Mouse (Mus musculus): ENCODE results near the gene Canx.
"Not testable (repeated sequence)": the region's sequence is repeated elsewhere in the genome, so short reads cannot be mapped to it uniquely, and the experiment has no call there.

Gene Canx

DNA sequence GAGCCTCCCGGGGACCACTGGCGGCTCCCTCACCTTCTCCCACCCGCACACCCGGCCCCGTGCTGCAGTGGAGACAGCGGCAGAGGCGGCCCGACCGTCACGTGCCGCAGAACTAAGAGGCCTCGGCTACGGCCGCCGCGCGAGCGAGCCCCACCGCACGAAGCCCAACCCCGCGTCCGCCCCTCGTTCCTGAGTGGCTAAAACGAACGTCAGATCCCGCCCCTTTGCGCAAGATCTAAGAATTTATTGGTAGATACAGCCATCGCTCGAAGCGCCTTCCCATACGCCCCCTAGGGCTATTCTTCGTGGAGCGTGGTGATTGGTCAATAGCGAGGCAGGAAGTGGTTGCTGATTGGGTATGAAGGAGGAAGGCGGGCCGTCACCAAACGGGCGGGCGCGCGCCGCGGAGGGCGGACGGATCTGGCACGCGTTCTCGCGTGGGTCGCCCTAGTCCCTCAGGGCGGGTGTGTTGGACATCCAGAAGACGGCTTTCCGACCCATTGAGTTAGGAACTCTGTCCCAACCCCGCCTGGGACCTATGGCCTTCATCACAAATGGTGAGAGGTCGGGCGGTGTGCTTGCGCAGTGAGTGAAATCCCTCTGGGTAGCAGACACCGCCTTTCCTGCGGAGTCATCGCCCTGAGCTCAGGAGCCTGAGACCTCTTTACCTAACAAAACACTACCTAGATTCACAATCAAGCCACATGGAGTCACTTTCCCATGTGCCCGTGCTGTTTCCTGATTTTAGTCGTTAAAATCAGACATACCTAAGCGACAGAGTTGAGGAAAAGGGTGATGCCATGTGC, at the start of gene Canx:
Canx (minus strand) TSS at position 178 of the 806 bp plus-strand sequence.
- peak; percentile 97 for DNase-seq (ENCODE audit: extremely low read depth, low read depth)

DNA sequence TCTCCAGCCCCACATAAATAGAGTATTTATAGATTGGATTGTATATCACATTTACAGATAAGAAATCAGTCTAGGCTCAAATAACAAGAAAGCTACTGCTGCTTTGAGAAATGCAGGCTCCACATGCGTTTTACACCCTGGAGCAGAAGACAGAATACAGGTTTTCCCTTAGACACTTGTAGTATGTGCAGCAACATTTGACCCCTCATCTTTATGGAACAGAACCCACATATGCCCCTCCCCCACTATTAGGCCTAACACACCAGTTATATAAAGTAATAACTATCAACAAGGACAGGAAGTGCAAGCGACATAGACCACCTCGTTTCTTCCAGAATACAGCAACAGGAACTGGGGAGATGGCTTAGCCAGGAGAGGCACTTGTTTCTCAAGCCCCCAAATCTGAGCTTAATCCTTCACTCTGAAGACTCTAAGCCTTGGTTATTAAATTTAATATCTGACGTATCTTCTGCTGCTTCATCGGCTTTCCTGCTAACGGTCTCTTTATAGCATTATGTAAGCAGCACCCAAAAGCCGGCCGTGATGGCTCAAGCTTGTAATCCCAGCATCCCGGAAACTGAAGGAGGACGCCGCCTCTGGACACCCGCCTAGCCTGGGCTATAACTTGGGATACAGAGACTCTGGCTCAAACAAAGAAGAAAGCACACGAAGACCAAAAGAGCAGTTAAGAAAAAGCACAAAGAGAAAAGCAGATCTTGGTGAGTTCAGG, 49.0 kb upstream of the Canx start:
- no peak for DNase-seq (ENCODE audit: extremely low read depth, low read depth)

DNA sequence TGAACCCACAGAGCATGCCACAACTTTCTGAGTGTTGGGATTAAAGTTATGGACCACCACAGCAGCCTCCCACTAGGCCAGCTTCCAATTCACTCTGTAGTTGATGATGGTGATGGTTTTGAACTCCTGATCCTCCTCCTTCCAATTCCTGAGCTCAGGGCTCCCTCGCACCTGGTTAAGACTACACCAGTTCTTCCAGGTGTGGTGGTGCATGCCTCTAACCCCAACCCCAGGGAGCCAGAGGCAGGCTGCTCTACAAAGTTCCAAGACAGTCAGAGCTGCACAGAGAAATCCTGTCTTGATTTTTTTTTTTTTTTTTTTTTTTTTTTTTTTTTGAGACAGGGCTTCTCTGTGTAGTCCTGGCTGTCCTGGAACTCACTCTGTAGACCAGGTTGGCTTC, 48.1 kb upstream of the Canx start:
- DNase-seq (ENCODE audit: extremely low read depth, low read depth) = no peak

DNA sequence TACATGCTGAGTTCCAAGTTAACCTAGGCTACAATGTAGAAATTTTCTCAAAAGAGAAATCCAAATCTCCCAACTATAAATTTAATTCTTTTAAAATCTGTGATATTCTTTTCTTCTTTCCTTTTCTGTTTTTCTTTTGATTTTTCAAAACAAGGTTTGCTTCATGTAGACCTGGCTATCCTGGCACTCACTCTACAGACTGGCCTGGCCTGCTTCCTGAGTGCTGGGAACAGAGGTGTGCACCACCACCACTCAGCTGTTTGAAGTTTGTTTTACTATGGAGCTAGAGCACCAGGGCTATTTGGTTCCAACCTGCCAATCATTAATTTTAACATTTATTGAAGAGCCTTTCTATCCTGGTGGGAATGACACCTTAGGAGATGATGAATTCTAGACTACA, 47.6 kb upstream of the Canx start:
- DNase-seq (ENCODE audit: extremely low read depth, low read depth) = no peak

DNA sequence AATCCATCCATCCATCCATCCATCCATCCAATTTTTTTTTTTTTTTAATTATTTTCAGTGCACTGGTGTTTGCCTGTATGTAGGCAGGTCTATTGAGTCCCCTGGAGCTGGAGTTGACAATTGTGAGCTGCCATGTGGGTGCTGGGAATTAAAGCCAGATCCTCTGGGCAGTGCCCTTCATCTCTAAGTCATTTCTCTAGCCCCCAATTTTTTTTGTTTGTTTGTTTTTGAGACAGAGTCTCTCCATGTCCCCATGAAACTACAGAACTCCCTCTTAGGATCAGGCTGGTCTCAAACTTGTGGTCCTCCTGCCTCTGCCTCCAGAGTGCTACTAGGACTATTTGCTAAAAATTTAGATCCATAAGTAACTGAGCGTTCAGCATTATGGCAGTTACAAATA, 46.4 kb upstream of the Canx start:
- DNase-seq (ENCODE audit: extremely low read depth, low read depth) = no peak

DNA sequence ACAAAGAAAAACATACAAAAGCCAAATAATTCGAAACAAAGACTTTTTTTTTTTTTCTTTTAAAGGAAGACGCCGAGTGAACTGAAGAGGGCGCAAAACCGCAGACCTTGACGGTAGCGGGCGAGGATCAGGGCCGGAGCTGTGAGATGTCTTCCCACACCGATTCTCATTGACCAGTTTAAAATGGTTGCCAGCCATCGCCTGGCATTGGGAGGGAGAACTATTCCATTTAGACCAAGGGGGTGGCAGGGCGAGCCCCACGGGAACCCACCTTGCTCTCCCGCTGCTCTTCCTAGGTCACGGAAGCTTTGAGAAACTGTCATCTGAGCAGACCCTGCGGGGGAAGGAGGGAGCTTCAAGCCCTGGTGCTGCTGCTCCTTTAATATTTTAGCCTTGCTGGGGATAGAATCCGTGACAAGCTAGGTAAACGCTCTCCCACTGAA, 45.9 kb upstream of the Canx start:
- DNase-seq (ENCODE audit: extremely low read depth, low read depth) = no peak

DNA sequence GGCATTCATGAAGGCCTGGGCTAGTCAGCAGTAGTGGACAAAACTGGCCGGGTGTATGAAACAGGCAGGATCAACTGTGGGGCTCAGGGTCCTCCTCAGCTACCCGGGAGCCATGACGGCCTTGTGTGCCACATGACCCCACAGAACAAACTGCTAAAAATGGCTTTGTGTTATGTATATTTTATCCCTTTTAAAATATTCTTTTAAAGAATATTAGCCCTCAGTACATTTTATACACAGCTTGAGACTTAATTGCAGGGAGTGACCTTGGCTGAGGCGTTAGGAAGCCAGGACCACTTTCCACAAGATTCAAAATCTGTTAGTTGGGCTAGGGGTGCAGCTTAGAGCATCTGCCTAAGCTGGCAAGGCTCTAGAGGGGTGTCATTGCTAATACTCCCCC, 45.5 kb upstream of the Canx start:
- DNase-seq (ENCODE audit: extremely low read depth, low read depth) = no peak

DNA sequence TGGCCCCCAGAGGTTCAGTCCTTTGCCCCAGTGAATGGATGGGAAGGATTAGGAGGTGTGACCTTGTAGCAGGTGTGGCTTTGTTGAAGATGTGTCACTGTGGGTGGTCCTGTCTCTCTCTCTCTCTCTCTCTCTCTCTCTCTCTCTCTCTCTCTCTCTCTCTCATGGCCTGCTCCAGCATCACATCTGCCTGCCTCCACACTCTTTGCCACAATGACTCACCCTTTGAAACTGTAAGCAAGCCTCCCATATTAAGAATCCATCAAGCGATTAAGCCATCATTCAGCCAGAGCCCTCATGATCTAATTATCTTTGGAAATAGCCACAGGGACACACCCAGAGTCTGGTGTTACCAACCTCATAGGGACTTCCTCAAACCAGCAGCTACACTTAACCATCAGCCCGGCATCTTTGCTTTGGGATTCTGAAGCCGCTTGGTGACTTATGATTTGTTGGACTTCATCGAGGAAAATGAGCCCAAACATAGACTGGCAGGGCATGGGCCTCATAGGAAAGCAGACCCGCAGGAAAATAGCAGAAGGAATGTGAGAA, 44.0 kb upstream of the Canx start:
- peak; percentile 82 for DNase-seq (ENCODE audit: extremely low read depth, low read depth)

DNA sequence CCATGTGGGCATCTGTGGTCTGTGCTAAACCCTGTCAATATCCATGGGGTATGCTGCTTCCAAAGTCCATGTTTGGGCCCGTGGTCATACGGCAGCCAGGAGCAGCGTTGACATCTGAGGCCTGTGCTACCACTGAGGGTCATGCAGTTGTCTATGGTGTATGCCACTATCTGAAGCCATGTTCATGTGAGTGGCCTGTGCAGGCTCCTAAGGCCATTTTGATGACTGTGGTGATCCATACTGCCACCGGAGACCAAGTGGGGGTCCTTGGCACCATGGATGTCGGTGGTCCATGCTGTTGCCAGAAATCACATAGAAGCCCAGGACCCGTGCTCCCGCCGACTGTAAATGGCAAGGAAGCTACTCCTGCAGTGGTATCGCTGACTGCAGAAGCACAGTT, 42.1 kb upstream of the Canx start:
- no peak for DNase-seq (ENCODE audit: extremely low read depth, low read depth)

DNA sequence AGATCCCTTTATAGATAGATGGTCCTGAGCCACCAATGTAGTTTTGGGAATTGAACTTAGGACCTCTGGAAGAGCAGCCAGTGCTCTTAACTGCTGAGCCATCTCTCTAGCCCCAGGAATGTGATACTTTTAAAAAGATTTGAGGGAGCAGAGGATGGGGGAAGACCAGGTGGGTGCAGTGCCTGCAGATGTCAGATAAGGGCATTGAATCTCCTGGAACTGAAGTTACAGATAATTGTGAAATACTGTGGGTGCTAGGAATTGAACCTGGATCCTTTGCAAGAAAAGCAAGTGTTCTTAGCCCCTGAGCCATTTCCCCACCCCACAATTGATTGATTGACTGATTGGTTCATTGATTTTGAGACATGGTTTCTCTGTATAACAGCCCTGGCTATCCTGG, 39.8 kb upstream of the Canx start:
- no peak for DNase-seq (ENCODE audit: extremely low read depth, low read depth)

DNA sequence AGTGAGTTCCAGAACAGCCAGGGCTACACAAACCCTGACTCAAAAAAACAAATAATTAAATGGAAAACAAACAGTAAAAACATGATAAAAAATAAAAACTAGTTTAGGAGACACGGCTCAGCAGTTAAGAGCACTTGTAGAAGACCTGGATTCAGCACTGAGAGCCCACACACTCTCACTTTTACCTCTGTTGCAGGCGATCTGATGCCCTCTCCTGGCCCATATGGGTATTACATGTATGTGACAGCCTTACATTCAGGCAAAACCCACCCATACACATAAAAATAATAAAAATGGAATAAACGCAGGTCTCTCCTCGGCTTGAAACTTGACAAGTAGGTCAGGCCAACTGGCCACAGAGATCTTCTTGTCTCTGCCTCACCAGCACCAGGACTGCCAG, 39.1 kb upstream of the Canx start:
- peak; percentile 64 for DNase-seq (ENCODE audit: extremely low read depth, low read depth)

DNA sequence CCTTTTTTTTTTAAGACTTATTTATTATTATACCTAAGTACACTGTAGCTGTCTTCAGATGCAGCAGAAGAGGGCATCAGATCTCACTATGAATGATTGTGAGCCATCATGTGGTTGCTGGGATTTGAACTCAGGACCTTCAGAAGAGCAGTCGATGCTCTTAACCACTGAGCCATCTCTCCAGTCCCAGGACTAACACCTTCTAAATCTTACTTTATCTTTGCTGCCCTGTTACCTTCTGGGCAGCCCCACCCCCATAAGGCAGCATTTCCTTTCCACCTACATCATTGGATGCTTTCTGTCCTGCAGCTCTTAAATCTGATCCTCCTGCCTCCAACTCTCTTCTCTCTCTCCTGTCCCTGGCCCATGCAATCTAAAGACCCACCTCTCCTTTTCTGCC, 35.8 kb upstream of the Canx start:
- not testable (repeated sequence) for DNase-seq (ENCODE audit: extremely low read depth, low read depth)

DNA sequence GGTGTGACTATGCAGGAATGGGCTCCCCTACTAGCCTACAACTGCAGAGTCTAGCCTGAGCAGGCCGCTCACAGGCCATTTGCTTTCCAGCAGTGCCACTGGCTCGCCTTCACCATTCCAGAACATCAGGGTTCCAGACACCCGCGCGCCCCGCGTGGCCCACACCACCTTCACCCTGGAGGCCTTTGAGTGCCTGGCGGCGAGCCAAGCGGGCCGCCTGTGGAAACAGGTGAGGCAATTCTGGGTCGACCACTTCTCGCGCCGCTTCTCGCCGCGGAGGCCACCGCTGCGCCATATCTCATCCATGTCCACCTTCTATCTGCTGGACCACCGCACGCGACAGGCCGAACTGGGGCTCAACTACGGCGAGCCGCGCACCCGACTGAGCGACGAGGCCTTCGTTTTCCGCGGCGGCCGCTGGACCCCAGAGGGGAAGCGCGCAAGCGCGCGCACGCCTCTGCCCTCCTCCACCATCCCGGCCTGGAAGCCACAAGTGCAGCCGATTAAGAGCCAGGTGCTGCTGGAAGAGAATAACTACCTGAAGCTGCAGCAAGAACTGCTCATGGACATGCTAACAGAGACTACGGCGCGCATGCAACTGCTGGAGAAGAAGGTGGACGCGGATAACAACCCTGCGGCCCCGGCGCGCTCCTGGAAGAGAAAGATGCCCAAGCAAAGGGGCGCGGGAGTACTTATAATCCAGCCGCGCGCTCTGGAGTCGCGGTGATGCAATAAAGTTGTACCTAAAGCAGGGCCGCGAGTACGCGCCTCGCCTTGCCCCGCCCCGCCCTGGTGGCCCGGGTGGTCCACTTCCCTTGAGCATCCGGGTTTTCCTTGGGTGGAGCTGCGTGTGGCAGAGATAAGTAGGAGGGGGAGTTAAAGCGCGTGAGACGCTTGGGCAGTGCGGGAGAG, 33.7 kb upstream of the Canx start:
- DNase-seq (ENCODE audit: extremely low read depth, low read depth) = peak; percentile 68

DNA sequence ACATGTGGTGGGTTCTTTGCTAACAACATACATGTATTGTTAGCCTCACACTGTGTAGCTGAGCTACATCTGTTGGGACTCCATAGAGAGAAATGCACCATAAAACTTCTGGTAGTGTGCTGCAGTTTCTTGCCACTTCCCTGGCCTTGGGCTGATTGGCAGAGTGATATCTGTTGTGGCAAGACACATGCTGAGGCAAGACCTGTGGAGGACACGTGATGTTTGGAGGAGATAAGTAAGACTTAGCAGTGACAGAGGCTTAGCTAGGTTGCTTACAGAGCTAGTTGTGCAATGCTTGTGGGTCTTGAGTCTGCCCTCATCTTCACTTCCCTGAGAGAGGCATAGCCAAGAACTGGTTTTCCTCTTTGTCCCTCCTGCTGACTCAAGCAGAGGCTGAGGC, 29.9 kb upstream of the Canx start:
- no peak for DNase-seq (ENCODE audit: extremely low read depth, low read depth)

DNA sequence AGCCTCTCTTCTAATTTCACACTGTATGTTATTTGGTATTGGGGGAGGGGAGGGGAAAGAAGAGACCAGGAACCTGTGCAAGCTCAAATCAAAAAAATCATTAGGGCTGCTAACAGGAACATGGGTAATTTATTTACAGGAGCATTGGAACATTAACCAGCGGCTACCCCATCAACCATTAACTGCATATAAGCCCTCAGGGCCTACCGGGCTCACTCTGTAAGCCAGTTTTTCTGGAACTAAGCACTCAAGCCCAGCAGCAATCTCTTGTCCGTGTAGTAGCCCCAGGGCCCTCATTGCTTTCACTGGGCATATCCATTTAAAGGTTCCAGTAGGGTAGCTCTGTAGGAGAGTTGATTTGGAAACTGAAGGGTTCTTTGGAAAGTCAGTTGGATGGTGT, 29.4 kb upstream of the Canx start:
- no peak for DNase-seq (ENCODE audit: extremely low read depth, low read depth)

DNA sequence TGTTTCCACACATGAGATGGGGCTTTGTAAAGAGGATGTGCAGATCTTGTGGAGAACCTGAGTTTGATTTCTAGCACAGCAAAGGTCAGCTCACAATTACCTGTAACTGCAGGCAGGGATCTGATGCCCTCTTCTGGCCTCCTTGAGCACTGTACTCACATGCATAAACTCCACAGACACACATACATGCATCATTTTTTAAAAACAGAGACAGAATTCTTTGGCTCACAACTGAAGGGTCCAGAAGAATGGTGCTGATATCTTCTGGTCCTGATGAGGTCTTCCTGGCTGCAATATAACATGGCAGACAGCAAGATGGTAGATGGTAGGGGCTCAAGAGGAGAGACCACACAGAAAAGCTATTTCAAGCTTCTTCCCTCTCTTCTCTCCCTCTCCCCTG, 28.7 kb upstream of the Canx start, which contains the start of gene Cby3:
Cby3 (plus strand) TSS at position 301 of the 400 bp plus-strand sequence.
- DNase-seq (ENCODE audit: extremely low read depth, low read depth) = no peak

DNA sequence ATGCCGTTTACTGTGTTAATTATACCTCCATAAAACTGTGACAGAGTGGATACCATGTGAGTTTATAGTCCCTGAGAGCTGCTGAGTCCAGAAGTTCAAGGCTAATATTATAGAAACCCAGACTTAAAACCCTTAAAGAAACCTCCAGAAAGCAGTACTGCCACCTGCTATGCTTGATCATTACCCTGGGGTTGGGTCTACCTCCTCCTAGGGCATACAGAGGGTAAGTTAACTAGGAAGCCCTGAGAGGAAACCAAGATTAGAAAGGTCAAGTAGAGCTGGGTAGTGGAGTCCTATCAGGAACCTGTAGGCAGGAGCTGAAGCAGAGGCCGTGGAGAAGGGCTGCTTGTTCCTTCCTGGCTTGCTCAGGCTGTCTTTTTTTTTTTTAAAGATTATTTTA, 26.7 kb upstream of the Canx start:
- DNase-seq (ENCODE audit: extremely low read depth, low read depth) = no peak

DNA sequence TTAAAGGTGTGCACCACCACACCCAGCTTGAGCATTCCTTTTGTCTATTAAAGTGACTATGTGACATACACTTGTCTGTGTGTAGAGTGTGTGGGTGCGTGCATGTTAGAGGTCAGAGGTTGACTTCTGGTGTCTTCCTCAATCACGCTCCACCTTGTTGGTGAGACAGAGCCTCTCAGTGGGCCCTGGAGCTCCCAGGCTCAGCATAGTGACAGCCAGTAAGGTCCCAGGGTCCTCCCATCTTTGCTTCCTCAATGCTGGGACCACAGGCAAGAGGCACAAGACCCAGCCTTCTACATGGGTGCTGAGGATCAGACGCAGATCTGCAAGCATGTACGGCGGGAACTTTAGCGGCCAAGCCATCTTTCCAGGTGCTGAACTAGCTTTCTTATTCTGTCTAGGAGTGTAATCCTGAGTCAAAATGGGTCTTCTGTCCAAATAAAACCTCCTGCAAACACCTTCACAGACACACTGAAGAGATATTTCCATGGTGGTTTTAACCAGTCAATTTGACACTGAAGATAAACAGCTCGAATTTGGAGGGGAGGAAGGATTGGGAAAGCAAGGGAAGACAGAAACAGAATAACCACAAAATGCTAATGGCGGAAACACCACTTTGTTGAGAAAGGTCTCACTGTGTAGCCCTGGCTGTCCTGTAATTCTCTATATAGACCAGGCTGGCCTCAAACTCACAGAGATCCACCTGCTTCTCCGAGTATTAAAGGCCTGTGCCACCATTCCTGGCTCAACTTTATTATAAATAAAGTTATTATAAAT, 21.0 kb upstream of the Canx start:
- no peak for DNase-seq (ENCODE audit: extremely low read depth, low read depth)

DNA sequence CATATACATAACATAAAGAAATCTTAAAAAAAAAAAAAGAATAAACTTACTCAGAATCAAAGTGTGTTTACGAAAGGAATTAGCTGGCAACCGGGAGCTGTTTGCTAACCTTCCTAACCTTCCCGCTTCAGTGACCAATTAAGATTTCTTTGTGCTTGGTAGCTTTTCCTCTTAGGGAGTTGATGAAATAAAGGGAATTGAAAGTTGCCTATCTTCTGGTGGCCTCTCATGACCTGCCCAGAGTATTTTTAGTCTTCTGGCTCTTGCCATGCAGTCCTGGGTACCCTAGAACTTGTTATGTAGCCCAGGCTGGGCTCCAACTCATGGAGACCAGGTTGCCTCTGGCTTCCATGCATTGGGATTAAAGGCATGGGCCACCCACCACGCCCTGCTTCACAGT, 20.0 kb upstream of the Canx start:
- DNase-seq (ENCODE audit: extremely low read depth, low read depth) = no peak

DNA sequence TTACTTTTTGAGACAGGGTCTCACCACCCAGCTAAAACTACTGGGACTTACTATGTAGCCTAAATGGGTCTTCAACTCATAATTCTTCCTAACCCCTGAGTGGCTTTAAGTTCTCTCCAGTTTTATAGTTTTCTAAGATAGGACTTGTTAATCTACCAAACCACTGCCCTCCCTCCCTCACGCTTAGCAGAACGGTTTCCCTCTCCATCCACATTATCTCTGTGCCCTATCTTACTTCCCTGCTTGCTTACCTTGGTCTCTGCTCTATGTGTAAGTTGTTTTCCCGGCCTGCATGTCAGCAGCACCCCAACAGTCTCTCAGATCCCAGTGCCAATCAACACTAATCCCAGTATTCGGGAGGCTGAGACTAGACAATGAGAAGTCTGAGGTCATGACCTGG, 11.4 kb upstream of the Canx start:
- DNase-seq (ENCODE audit: extremely low read depth, low read depth) = no peak

DNA sequence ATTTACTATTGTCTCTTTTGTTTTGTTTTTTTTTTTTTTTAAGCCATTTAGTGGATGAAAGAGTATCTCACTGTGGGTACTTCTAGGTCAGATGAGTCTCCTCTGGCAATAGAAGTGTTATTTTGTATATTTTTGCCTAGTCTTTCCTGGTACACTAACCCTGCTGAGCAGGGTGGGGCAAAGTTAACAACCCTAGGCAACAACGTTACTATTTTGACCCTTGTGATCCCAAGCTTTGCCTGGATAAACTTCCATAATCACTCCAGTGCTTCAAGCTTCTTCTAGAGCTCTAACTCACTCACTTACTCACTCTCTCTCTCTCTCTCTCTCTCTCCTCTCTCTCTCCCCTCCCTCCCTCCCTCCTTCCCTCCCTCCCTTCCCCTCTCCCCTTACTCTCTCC, 10.7 kb upstream of the Canx start:
- no peak for DNase-seq (ENCODE audit: extremely low read depth, low read depth)
